Mouse (Mus musculus): ENCODE measurements around the gene Hmga1b. TPM values are rescaled to one million over a fixed set of nuclear protein-coding genes. Genes with fewer than 3 reads are reported as not detected.

Gene Hmga1b
- polyA plus RNA-seq, 1 experiment from 2014 or later: 2.4 TPM

Other genes starting within 250 kb of the Hmga1b start
- 0.20 and 0.28 TPM in 2 replicates for gene Gcgr, start 232.1 kb upstream of the Hmga1b start, polyA plus RNA-seq (2015; fragmentation: Nextera tagmentation; extraction: Ambion mirVana)
- gene Mcrip1, start 213.1 kb upstream of the Hmga1b start, polyA plus RNA-seq (2015; fragmentation: Nextera tagmentation; extraction: Ambion mirVana): 201 and 236 TPM in 2 replicates
- not detected in 2 replicates for gene Ppp1r27, start 211.7 kb upstream of the Hmga1b start, polyA plus RNA-seq (2015; fragmentation: Nextera tagmentation; extraction: Ambion mirVana)
- 329 and 382 TPM in 2 replicates for gene P4hb, start 189.5 kb upstream of the Hmga1b start, polyA plus RNA-seq (2015; fragmentation: Nextera tagmentation; extraction: Ambion mirVana)
- 529 and 543 TPM in 2 replicates for gene Arhgdia, start 181.2 kb upstream of the Hmga1b start, polyA plus RNA-seq (2015; fragmentation: Nextera tagmentation; extraction: Ambion mirVana)
- gene Alyref, start 164.4 kb upstream of the Hmga1b start, polyA plus RNA-seq (2015; fragmentation: Nextera tagmentation; extraction: Ambion mirVana): 292 and 326 TPM in 2 replicates
- gene Anapc11, start 164.4 kb upstream of the Hmga1b start, polyA plus RNA-seq (2015; fragmentation: Nextera tagmentation; extraction: Ambion mirVana): 175 and 192 TPM in 2 replicates
- 0.81 TPM in 1 of 2 replicates, not detected in the other for gene Npb, start 154.3 kb upstream of the Hmga1b start, polyA plus RNA-seq (2015; fragmentation: Nextera tagmentation; extraction: Ambion mirVana)
- gene Pcyt2, start 144.9 kb upstream of the Hmga1b start, polyA plus RNA-seq (2015; fragmentation: Nextera tagmentation; extraction: Ambion mirVana): 167 and 175 TPM in 2 replicates
- 52.0 and 55.2 TPM in 2 replicates for gene Sirt7, start 137.6 kb upstream of the Hmga1b start, polyA plus RNA-seq (2015; fragmentation: Nextera tagmentation; extraction: Ambion mirVana)
- 35.5 and 36.0 TPM in 2 replicates for gene Mafg, start 129.2 kb upstream of the Hmga1b start, polyA plus RNA-seq (2015; fragmentation: Nextera tagmentation; extraction: Ambion mirVana)
- gene Pycr1, start 119.0 kb upstream of the Hmga1b start, polyA plus RNA-seq (2015; fragmentation: Nextera tagmentation; extraction: Ambion mirVana): 24.7 and 24.8 TPM in 2 replicates
- 0.66 and 1.7 TPM in 2 replicates for gene Myadml2, start 114.6 kb upstream of the Hmga1b start, polyA plus RNA-seq (2015; fragmentation: Nextera tagmentation; extraction: Ambion mirVana)
- gene Notum, start 101.6 kb upstream of the Hmga1b start, polyA plus RNA-seq (2015; fragmentation: Nextera tagmentation; extraction: Ambion mirVana): 2.5 and 2.7 TPM in 2 replicates
- 131 and 141 TPM in 2 replicates for gene Aspscr1, start 89.8 kb upstream of the Hmga1b start, polyA plus RNA-seq (2015; fragmentation: Nextera tagmentation; extraction: Ambion mirVana)
- 91.2 and 101 TPM in 2 replicates for gene Cenpx, start 49.1 kb upstream of the Hmga1b start, polyA plus RNA-seq (2015; fragmentation: Nextera tagmentation; extraction: Ambion mirVana)
- 64.4 and 66.0 TPM in 2 replicates for gene Lrrc45, start 48.9 kb upstream of the Hmga1b start, polyA plus RNA-seq (2015; fragmentation: Nextera tagmentation; extraction: Ambion mirVana)
- 235 and 267 TPM in 2 replicates for gene Rac3, start 41.3 kb upstream of the Hmga1b start, polyA plus RNA-seq (2015; fragmentation: Nextera tagmentation; extraction: Ambion mirVana)
- 10.6 and 13.0 TPM in 2 replicates for gene Dcxr, start 35.5 kb upstream of the Hmga1b start, polyA plus RNA-seq (2015; fragmentation: Nextera tagmentation; extraction: Ambion mirVana)
- 0.99 and 1.2 TPM in 2 replicates for gene Cbr2, start 30.7 kb upstream of the Hmga1b start, polyA plus RNA-seq (2015; fragmentation: Nextera tagmentation; extraction: Ambion mirVana)
- gene Rfng, start 21.4 kb downstream of the Hmga1b start, polyA plus RNA-seq (2015; fragmentation: Nextera tagmentation; extraction: Ambion mirVana): 89.7 and 105 TPM in 2 replicates
- gene Gps1, start 21.5 kb downstream of the Hmga1b start, polyA plus RNA-seq (2015; fragmentation: Nextera tagmentation; extraction: Ambion mirVana): 243 and 255 TPM in 2 replicates
- 39.8 and 49.0 TPM in 2 replicates for gene Dus1l, start 33.6 kb downstream of the Hmga1b start, polyA plus RNA-seq (2015; fragmentation: Nextera tagmentation; extraction: Ambion mirVana)
- gene Fasn, start 61.8 kb downstream of the Hmga1b start, polyA plus RNA-seq (2015; fragmentation: Nextera tagmentation; extraction: Ambion mirVana): 63.8 and 67.4 TPM in 2 replicates
- gene Ccdc57, start 170.1 kb downstream of the Hmga1b start, polyA plus RNA-seq (2015; fragmentation: Nextera tagmentation; extraction: Ambion mirVana): 3.9 and 4.2 TPM in 2 replicates
- 12.7 and 16.8 TPM in 2 replicates for gene Slc16a3, start 185.7 kb downstream of the Hmga1b start, polyA plus RNA-seq (2015; fragmentation: Nextera tagmentation; extraction: Ambion mirVana)
- gene Csnk1d, start 228.5 kb downstream of the Hmga1b start, polyA plus RNA-seq (2015; fragmentation: Nextera tagmentation; extraction: Ambion mirVana): 135 and 138 TPM in 2 replicates

Data from neural tube, embryonic 13.5 days (tissue).